In the genomic region with DNA sequence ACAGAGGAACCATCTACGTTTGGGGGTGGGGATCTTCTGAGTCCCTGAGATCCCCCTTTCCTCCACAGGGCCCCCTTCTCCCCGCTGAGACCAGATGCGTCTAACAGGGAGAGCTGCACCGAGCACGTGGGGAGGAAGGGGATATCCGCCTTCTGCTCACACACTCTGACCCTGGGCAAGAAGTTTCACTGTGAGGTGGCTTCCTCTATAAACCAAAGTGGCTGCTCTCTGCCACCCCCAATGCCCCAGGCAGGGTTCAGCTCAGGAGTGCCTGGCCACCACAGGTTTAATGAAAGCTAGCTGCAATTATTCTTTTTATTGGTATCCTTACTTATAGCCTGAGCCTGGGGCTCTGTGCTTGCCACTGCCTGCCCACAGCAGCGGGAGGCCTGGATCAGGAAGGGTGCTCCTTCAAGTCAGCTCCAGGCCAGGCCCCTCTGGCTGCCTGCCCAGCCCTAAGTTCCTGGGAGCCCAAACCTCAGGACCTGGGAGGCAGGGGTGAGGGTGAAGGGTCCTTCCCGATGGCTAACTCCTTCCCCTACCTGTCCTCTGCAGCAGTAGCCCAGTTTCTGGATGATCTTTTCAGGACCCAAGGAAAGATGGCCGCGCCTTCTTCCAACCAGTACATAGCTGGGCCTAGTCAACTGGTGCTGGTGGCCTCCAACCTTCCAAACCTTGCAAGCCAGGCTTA, we compare ENCODE assay signal across 8 mouse cellular contexts. TPM values are rescaled to one million over a fixed set of nuclear protein-coding genes. Genes with fewer than 3 reads are reported as not detected.
DNase-seq lines count a peak whose midpoint lies in the region; ATAC-seq lines count a peak whose summit lies in the region.

No protein-coding gene starts in this region.

- H3K9me3 ChIP-seq in forebrain, embryonic 15.5 days: no peaks in the 10 kb centered on the region
- H3K9me3 ChIP-seq in forebrain, embryonic 12.5 days: no peaks in the 10 kb centered on the region
- no peaks in the 10 kb centered on the region for H3K9me3 ChIP-seq in hindbrain, embryonic 16.5 days (ENCODE audit: control insufficient read depth, low read length)
- no peaks in the 10 kb centered on the region for H3K9me3 ChIP-seq in liver, embryonic 12.5 days (replicated peaks)

- no peak overlapping the region for H3K4me2 ChIP-seq in forebrain, embryonic 15.5 days (replicated peaks)
- H3K4me2 ChIP-seq in forebrain, embryonic 12.5 days: no peak overlapping the region
- no peak overlapping the region for H3K4me2 ChIP-seq in hindbrain, embryonic 16.5 days (ENCODE audit: low read length)
- peak overlapping the region; percentile 89 for H3K4me2 ChIP-seq in liver, embryonic 12.5 days

- DNase-seq in splenic B cell, adult 2 months (ENCODE audit: low read depth, low spot score): peak; percentile 72
- no peak for DNase-seq in right cerebral cortex, postnatal 4 days
- DNase-seq in gastrocnemius, adult 8-10 months (ENCODE audit: low spot score in 2 of 2): no peak

- no peak overlapping the region for H3K27ac ChIP-seq in forebrain, embryonic 15.5 days (replicated peaks)
- H3K27ac ChIP-seq in forebrain, embryonic 12.5 days: no peak overlapping the region
- peak overlapping the region; percentile 31; the same call in 1 of the 2 replicates for H3K27ac ChIP-seq in hindbrain, embryonic 16.5 days (ENCODE audit: low read depth, low read length)
- peak overlapping the region; percentile 83 for H3K27ac ChIP-seq in liver, embryonic 12.5 days

- peaks cover 32% of the 10 kb centered on the region for H3K36me3 ChIP-seq in forebrain, embryonic 15.5 days
- peaks cover 52% of the 10 kb centered on the region for H3K36me3 ChIP-seq in forebrain, embryonic 12.5 days (replicated peaks)
- H3K36me3 ChIP-seq in hindbrain, embryonic 16.5 days (ENCODE audit: control insufficient read depth, insufficient read depth, low read length): peaks cover 29% of the 10 kb centered on the region
- peaks cover 58% of the 10 kb centered on the region for H3K36me3 ChIP-seq in liver, embryonic 12.5 days
- peaks cover 5% of the 10 kb centered on the region for H3K36me3 ChIP-seq in splenic B cell, adult 2 months (ENCODE audit: control insufficient read depth, insufficient read depth, low read length, poor library complexity, severe bottlenecking)

- H3K27me3 ChIP-seq in forebrain, embryonic 15.5 days: no peaks in the 10 kb centered on the region
- H3K27me3 ChIP-seq in forebrain, embryonic 12.5 days: no peaks in the 10 kb centered on the region
- H3K27me3 ChIP-seq in hindbrain, embryonic 16.5 days (replicated peaks; ENCODE audit: control insufficient read depth, insufficient read depth, low read length): no peaks in the 10 kb centered on the region
- no peaks in the 10 kb centered on the region for H3K27me3 ChIP-seq in liver, embryonic 12.5 days (replicated peaks)
- H3K27me3 ChIP-seq in splenic B cell, adult 2 months (ENCODE audit: control insufficient read depth, insufficient read depth, low read length, poor library complexity, severe bottlenecking): no peaks in the 10 kb centered on the region

- ATAC-seq in forebrain, embryonic 15.5 days (replicated peaks): no peak
- no peak for ATAC-seq in forebrain, embryonic 12.5 days (ENCODE audit: low FRiP score)
- peak; percentile 67 for ATAC-seq in activated CD4-positive, CD25-positive, alpha-beta regulatory T cell, adult 4 months
- ATAC-seq in hindbrain, embryonic 16.5 days: no peak
- ATAC-seq in liver, embryonic 12.5 days: no peak

- H3K4me3 ChIP-seq in forebrain, embryonic 15.5 days: no peak overlapping the region
- H3K4me3 ChIP-seq in forebrain, embryonic 12.5 days (replicated peaks): no peak overlapping the region
- H3K4me3 ChIP-seq in hindbrain, embryonic 16.5 days (ENCODE audit: low read length): no peak overlapping the region
- H3K4me3 ChIP-seq in liver, embryonic 12.5 days: peak overlapping the region; percentile 89; the same call in 1 of the 2 replicates

- peak overlapping the region; percentile 3; the same call in 1 of the 2 replicates for H3K9ac ChIP-seq in forebrain, embryonic 15.5 days (replicated peaks)
- H3K9ac ChIP-seq in forebrain, embryonic 12.5 days: no peak overlapping the region
- H3K9ac ChIP-seq in hindbrain, embryonic 16.5 days (ENCODE audit: low read depth, low read length): no peak overlapping the region
- peak overlapping the region; percentile 18 for H3K9ac ChIP-seq in liver, embryonic 12.5 days

- WGBS in forebrain, embryonic 15.5 days: 85% methylated on average over 10 of the region's 10 CpGs
- 87% methylated on average over 10 of the region's 10 CpGs for WGBS in forebrain, embryonic 12.5 days
- 88% methylated on average over 10 of the region's 10 CpGs for WGBS in hindbrain, embryonic 16.5 days
- 57% methylated on average over 10 of the region's 10 CpGs for WGBS in liver, embryonic 12.5 days (ENCODE audit: insufficient replicate concordance)

- peaks cover 28% of the 10 kb centered on the region for H3K4me1 ChIP-seq in forebrain, embryonic 15.5 days
- peaks cover 30% of the 10 kb centered on the region for H3K4me1 ChIP-seq in forebrain, embryonic 12.5 days
- peaks cover 20% of the 10 kb centered on the region for H3K4me1 ChIP-seq in hindbrain, embryonic 16.5 days (ENCODE audit: control insufficient read depth, insufficient read depth, low read depth, low read length)
- H3K4me1 ChIP-seq in liver, embryonic 12.5 days: peaks cover 74% of the 10 kb centered on the region

RNA-seq across cellular contexts. Expression of a gene that starts 2.8 kb away (rescaled TPM):
- polyA plus RNA-seq in forebrain, embryonic 15.5 days (2015; fragmentation: Nextera tagmentation; extraction: Ambion mirVana): 103 and 111 TPM in 2 replicates
- 107 and 112 TPM in 2 replicates for polyA plus RNA-seq in forebrain, embryonic 12.5 days (2016; fragmentation: Nextera tagmentation; extraction: Ambion mirVana)
- 10 to 100 TPM; 49.6 to 63.3 TPM for polyA plus RNA-seq in activated CD4-positive, CD25-positive, alpha-beta regulatory T cell, adult 4 months (2017; shearing (Covaris generic))
- 132 and 138 TPM in 2 replicates for polyA plus RNA-seq in hindbrain, embryonic 16.5 days (2015; fragmentation: Nextera tagmentation; extraction: Ambion mirVana)
- polyA plus RNA-seq in liver, embryonic 12.5 days (2016; fragmentation: Nextera tagmentation; extraction: Ambion mirVana): 70.3 and 75.2 TPM in 2 replicates
- total RNA-seq in gastrocnemius, adult 8-10 months (2022): 10 to 100 TPM; 53.5 to 62.3 (median 60.6) TPM

RNA-seq across cellular contexts. Expression of a gene that starts 32.5 kb away (rescaled TPM):
- 6.8 and 7.0 TPM in 2 replicates for polyA plus RNA-seq in forebrain, embryonic 15.5 days (2015; fragmentation: Nextera tagmentation; extraction: Ambion mirVana)
- polyA plus RNA-seq in forebrain, embryonic 12.5 days (2016; fragmentation: Nextera tagmentation; extraction: Ambion mirVana): 9.1 and 11.5 TPM in 2 replicates
- under 1 TPM in 1 of 2 experiments, not detected in 1; 0.16 TPM for polyA plus RNA-seq in activated CD4-positive, CD25-positive, alpha-beta regulatory T cell, adult 4 months (2017; shearing (Covaris generic))
- 7.9 and 9.9 TPM in 2 replicates for polyA plus RNA-seq in hindbrain, embryonic 16.5 days (2015; fragmentation: Nextera tagmentation; extraction: Ambion mirVana)
- 3.8 and 3.9 TPM in 2 replicates for polyA plus RNA-seq in liver, embryonic 12.5 days (2016; fragmentation: Nextera tagmentation; extraction: Ambion mirVana)
- under 1 TPM; 0.60 to 0.94 (median 0.76) TPM for total RNA-seq in gastrocnemius, adult 8-10 months (2022)

RNA-seq across cellular contexts. Expression of a gene that starts 37.3 kb away (rescaled TPM):
- 4.3 and 4.9 TPM in 2 replicates for polyA plus RNA-seq in forebrain, embryonic 15.5 days (2015; fragmentation: Nextera tagmentation; extraction: Ambion mirVana)
- 8.7 and 9.9 TPM in 2 replicates for polyA plus RNA-seq in forebrain, embryonic 12.5 days (2016; fragmentation: Nextera tagmentation; extraction: Ambion mirVana)
- polyA plus RNA-seq in activated CD4-positive, CD25-positive, alpha-beta regulatory T cell, adult 4 months (2017; shearing (Covaris generic)): under 1 TPM; 0.32 to 0.49 TPM
- 6.9 and 8.9 TPM in 2 replicates for polyA plus RNA-seq in hindbrain, embryonic 16.5 days (2015; fragmentation: Nextera tagmentation; extraction: Ambion mirVana)
- 21.1 and 22.6 TPM in 2 replicates for polyA plus RNA-seq in liver, embryonic 12.5 days (2016; fragmentation: Nextera tagmentation; extraction: Ambion mirVana)
- 1 to 10 TPM in 2 of 4 experiments, under 1 TPM in 2; 0.75 to 1.7 (median 1.00) TPM for total RNA-seq in gastrocnemius, adult 8-10 months (2022)

RNA-seq across cellular contexts. Expression of a gene that starts 42.1 kb away (rescaled TPM):
- 3.7 and 4.3 TPM in 2 replicates for polyA plus RNA-seq in forebrain, embryonic 15.5 days (2015; fragmentation: Nextera tagmentation; extraction: Ambion mirVana)
- 1.6 and 1.7 TPM in 2 replicates for polyA plus RNA-seq in forebrain, embryonic 12.5 days (2016; fragmentation: Nextera tagmentation; extraction: Ambion mirVana)
- 1 to 10 TPM; 3.6 to 4.2 TPM for polyA plus RNA-seq in activated CD4-positive, CD25-positive, alpha-beta regulatory T cell, adult 4 months (2017; shearing (Covaris generic))
- polyA plus RNA-seq in hindbrain, embryonic 16.5 days (2015; fragmentation: Nextera tagmentation; extraction: Ambion mirVana): 5.7 and 7.4 TPM in 2 replicates
- polyA plus RNA-seq in liver, embryonic 12.5 days (2016; fragmentation: Nextera tagmentation; extraction: Ambion mirVana): 0.07 TPM in 2 replicates
- total RNA-seq in gastrocnemius, adult 8-10 months (2022): not detected

RNA-seq across cellular contexts. Expression of a gene that starts 48.9 kb away (rescaled TPM):
- polyA plus RNA-seq in forebrain, embryonic 15.5 days (2015; fragmentation: Nextera tagmentation; extraction: Ambion mirVana): 1.7 and 2.7 TPM in 2 replicates
- polyA plus RNA-seq in forebrain, embryonic 12.5 days (2016; fragmentation: Nextera tagmentation; extraction: Ambion mirVana): 0.26 and 0.27 TPM in 2 replicates
- 1 to 10 TPM in 1 of 2 experiments, not detected in 1; 1.1 TPM for polyA plus RNA-seq in activated CD4-positive, CD25-positive, alpha-beta regulatory T cell, adult 4 months (2017; shearing (Covaris generic))
- polyA plus RNA-seq in hindbrain, embryonic 16.5 days (2015; fragmentation: Nextera tagmentation; extraction: Ambion mirVana): 5.0 and 5.6 TPM in 2 replicates
- 0.06 and 0.13 TPM in 2 replicates for polyA plus RNA-seq in liver, embryonic 12.5 days (2016; fragmentation: Nextera tagmentation; extraction: Ambion mirVana)
- under 1 TPM in 2 of 4 experiments, not detected in 2; 0.09 to 0.15 TPM for total RNA-seq in gastrocnemius, adult 8-10 months (2022)

Comparison
In these comparisons a context has a peak if more than half of its experiments do, and no peak if none do; other contexts are left out.
1. H3K9ac ChIP-seq: peak in forebrain, embryonic 15.5 days (single experiment) and liver, embryonic 12.5 days (single experiment); none in forebrain, embryonic 12.5 days (single experiment) and hindbrain, embryonic 16.5 days (single experiment).
2. H3K27ac ChIP-seq: peak in hindbrain, embryonic 16.5 days (single experiment) and liver, embryonic 12.5 days (single experiment); none in forebrain, embryonic 15.5 days (single experiment) and forebrain, embryonic 12.5 days (single experiment).